Mouse (Mus musculus): ENCODE measurements around the gene Kazn. TPM values are rescaled to one million over a fixed set of nuclear protein-coding genes. Genes with fewer than 3 reads are reported as not detected.

Kazn gene
- polyA plus RNA-seq, 2 experiments from 2014 or later = not detected

DNA sequence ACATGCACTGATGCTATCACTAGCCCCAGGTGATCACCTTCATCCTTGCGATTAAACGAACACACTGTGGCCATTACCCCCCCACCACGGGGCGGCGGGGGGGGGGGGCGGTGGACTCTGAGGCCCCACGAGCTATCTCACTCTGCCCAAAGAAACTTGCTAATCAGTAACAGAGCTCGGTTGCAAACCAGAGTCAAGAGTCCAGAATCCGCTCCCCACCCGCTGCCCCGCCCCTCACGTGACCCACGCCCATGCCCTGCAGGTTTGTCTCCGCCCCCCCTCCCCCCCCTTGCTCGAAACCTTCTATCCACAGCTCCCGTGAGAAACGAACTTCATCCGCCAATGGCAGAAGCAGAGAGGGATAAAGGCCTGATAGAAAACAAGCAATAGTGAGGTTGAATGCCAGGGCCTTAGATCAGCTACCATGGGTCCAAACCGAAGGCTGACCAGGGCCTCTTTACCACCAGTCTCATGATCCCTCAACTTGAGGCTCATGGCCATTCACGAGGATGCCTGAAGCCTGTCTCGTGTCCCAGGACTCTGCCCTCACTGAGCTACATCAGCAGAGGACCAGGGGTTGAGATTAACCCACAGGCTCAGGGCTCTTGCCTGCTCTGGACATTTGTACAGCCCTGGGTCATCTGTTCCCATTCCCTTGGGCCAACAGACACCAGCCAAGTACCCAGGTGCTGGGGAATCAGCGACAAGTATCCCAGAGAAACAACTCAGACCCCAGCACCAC, 186.6 kb downstream of the Kazn start:
- no peak for ATAC-seq

Other genes with a start within 250 kb of the Kazn start
- gene Fhad1, start 224.3 kb downstream of the Kazn start, polyA plus RNA-seq (2017; shearing (Covaris generic)) = 1 to 10 TPM in 1 of 2 experiments, not detected in 1; 1.0 TPM
- gene Tmem51, start 155.1 kb downstream of the Kazn start, polyA plus RNA-seq (2017; shearing (Covaris generic)) = under 1 TPM; 0.86 to 0.96 TPM